Mouse (Mus musculus) MEL (cell line): ENCODE data around the gene Snrpd3.

Experiments used
- CTCF ChIP-seq, 3 experiments: IDR thresholded peaks in 2 of 3; conservative IDR thresholded peaks in 1 of 3; 2 replicates each; pipeline ENCODE4 v1.5.1; 2011 to 2012; ENCODE audit warnings: low read length in 3 of 3, low read depth in 2 of 3, mild to moderate bottlenecking in 2 of 3, improper control_type of control experiment in 1 of 3, inconsistent platforms in 1 of 3, mixed read lengths in 1 of 3, moderate library complexity in 1 of 3; ENCODE audit not compliant: control insufficient read depth in 1 of 3, insufficient read depth in 1 of 3, poor library complexity in 1 of 3, severe bottlenecking in 1 of 3
- EP300 ChIP-seq, 2 experiments: IDR thresholded peaks; 2 replicates each; pipeline ENCODE4 v1.6.1; 2011; ENCODE audit warnings: improper control_type of control experiment in 2 of 2, low read length in 2 of 2, low read depth in 1 of 2, mild to moderate bottlenecking in 1 of 2
- POLR2A ChIP-seq, 2 experiments: IDR thresholded peaks; 2 replicates each; pipeline ENCODE4 v1.6.1; 2011 to 2012; ENCODE audit warnings: low read length in 2 of 2, mild to moderate bottlenecking in 2 of 2, control low read depth in 1 of 2, improper control_type of control experiment in 1 of 2, low read depth in 1 of 2, moderate library complexity in 1 of 2; ENCODE audit not compliant: control insufficient read depth in 1 of 2, insufficient read depth in 1 of 2, poor library complexity in 1 of 2
- POLR2AphosphoS5 ChIP-seq: IDR thresholded peaks from 2 replicates; pipeline ENCODE4 v1.6.1; 2012; ENCODE audit warnings: low read depth, borderline replicate concordance, mild to moderate bottlenecking, inconsistent platforms, low read length, moderate library complexity, mixed read lengths
- RCOR1 ChIP-seq: IDR thresholded peaks from 2 replicates; pipeline ENCODE4 v1.6.1; 2012; ENCODE audit warnings: low read depth, mild to moderate bottlenecking, inconsistent platforms, low read length, improper control_type of control experiment
- SMC3 ChIP-seq: IDR thresholded peaks from 2 replicates; pipeline ENCODE4 v1.6.1; 2011; ENCODE audit warnings: low read depth, low read length, improper control_type of control experiment
- TAL1 ChIP-seq: IDR thresholded peaks from 2 replicates; pipeline ENCODE4 v1.6.1; 2012; ENCODE audit warnings: mild to moderate bottlenecking, inconsistent platforms, low read length, moderate library complexity, mixed read lengths
- TCF12 ChIP-seq: IDR thresholded peaks from 2 replicates; pipeline ENCODE4 v1.6.1; 2014; ENCODE audit warnings: low read depth, mild to moderate bottlenecking, inconsistent platforms, low read length, improper control_type of control experiment, moderate library complexity
- ZC3H11A ChIP-seq: IDR thresholded peaks from 2 replicates; pipeline ENCODE4 v1.6.1; 2012; ENCODE audit warnings: low read depth, mild to moderate bottlenecking, inconsistent platforms, low read length, improper control_type of control experiment
- ZMIZ1 ChIP-seq: IDR thresholded peaks from 2 replicates; pipeline ENCODE4 v1.6.1; 2012; ENCODE audit warnings: low read depth, mild to moderate bottlenecking, inconsistent platforms, low read length, improper control_type of control experiment, moderate library complexity

DNA sequence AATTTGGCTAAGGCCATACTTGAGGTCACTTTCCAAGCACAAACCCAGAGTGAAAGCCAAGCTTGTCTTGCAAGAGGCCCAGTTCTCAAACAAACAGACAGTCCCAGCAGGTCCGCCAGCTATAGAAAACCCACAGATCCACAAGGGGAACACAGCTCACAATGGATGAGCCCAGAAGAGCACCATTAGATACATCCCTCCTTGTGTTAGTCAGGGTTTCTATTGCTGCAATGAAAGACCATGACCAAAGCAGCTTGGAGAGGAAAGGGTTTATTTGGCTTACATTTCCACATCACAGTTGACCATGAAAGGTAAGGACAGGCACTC, 69.2 kb downstream of the Snrpd3 start:
- TF ChIP-seq POLR2A (IDR thresholded peaks at IDR 0.05; ENCODE audit: control insufficient read depth in 1 of 2, insufficient read depth in 1 of 2, low read depth in 1 of 2, low read length in 2 of 2, poor library complexity in 1 of 2), result no peak
- TF ChIP-seq ZMIZ1, result no peak
- no peak for TF ChIP-seq CTCF (IDR thresholded peaks at IDR 0.05 in 2 of 3, conservative IDR thresholded peaks at IDR 0.05 in 1 of 3; ENCODE audit: control insufficient read depth in 1 of 3, insufficient read depth in 1 of 3, low read depth in 2 of 3, low read length in 3 of 3, poor library complexity in 1 of 3, severe bottlenecking in 1 of 3)
- no peak for TF ChIP-seq TAL1
- TF ChIP-seq ZC3H11A, result no peak
- TF ChIP-seq EP300 (IDR thresholded peaks at IDR 0.05; ENCODE audit: low read depth in 1 of 2, low read length in 2 of 2), result no peak
- TF ChIP-seq SMC3, result no peak
- no peak for TF ChIP-seq POLR2AphosphoS5
- TF ChIP-seq TCF12, result no peak
- no peak for TF ChIP-seq RCOR1
